Mouse (Mus musculus): ENCODE measurements around the gene Pdzd2.

- TF ChIP-seq CTCF (IDR thresholded peaks at IDR 0.05; ENCODE audit: borderline replicate concordance, control insufficient read depth, extremely low read depth, insufficient read depth, low read length, poor library complexity) (no peak), POLR2A (IDR thresholded peaks at IDR 0.05; ENCODE audit: control insufficient read depth, extremely low read depth, insufficient read depth, low read length, poor library complexity) (no peak)
These were observed 381.3 kb downstream of the Pdzd2 start for GRCm38 (mm10) chr15:12358384-12358783.
